Mouse (Mus musculus): ENCODE data around the gene Lyzl4. TPM values are rescaled to one million over a fixed set of nuclear protein-coding genes. Genes with fewer than 3 reads are reported as not detected.

The Lyzl4 gene
- polyA plus RNA-seq (2012): not detected in 2 replicates

DNA sequence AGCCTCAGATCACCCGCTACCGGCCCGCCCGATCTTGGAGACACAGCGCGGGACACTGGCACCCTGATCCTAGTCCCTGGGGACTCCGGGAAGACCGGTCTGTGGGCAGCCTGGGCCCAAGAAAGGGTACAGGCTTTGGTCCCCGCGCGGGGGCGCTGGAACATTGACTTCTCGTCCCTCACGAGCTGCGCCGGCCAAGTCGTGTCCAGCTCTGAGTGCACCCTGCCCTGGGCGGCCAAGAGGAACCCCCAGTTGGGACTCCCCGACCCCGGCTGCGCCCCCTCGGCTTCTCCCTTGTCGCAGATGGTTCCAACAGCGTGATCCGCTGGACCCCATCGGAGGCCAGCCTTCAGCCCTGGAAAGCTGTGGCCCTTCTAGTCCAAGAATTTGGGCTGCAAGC, at the start of gene Lyzl4:
Gene Lyzl4 (minus strand): TSS at position 96 of the 400 bp plus-strand sequence.
- Histone ChIP-seq H3K9me3 (ENCODE audit: control insufficient read depth, low read length) (no peaks in the 10 kb centered on the region), H3K4me3 (replicated peaks) (peak within 1 kb of the TSS; percentile 28), H3K36me3 (ENCODE audit: control insufficient read depth) (no peaks in the 10 kb centered on the region), H3K27me3 (ENCODE audit: control insufficient read depth) (peaks cover 50% of the 10 kb centered on the region), H3K4me1 (ENCODE audit: control insufficient read depth) (peaks cover 2% of the 10 kb centered on the region; the same call in 1 of the 2 replicates)
- TF ChIP-seq GATA1 (IDR thresholded peaks at IDR 0.05; ENCODE audit: low read length) (no peak), TAL1 (IDR thresholded peaks at IDR 0.05; ENCODE audit: low read length) (no peak)

GRCm38 (mm10) chr9:121690734-121691133, 48.8 kb upstream of the Lyzl4 start:
- Histone ChIP-seq H3K4me1 (ENCODE audit: control insufficient read depth) (no peaks in the 10 kb centered on the region), H3K27me3 (ENCODE audit: control insufficient read depth) (no peaks in the 10 kb centered on the region), H3K36me3 (ENCODE audit: control insufficient read depth) (peaks cover 19% of the 10 kb centered on the region), H3K9me3 (ENCODE audit: control insufficient read depth, low read length) (peaks cover 5% of the 10 kb centered on the region; the same call in 1 of the 2 replicates), H3K4me3 (replicated peaks) (no peak overlapping the region)
- TF ChIP-seq TAL1 (IDR thresholded peaks at IDR 0.05; ENCODE audit: low read length): no peak
- no peak for TF ChIP-seq GATA1 (IDR thresholded peaks at IDR 0.05; ENCODE audit: low read length)

- Histone ChIP-seq H3K9me3 (ENCODE audit: control insufficient read depth, low read length) (peaks cover 5% of the 10 kb centered on the region; the same call in 1 of the 2 replicates), H3K4me3 (replicated peaks) (no peak overlapping the region), H3K27me3 (ENCODE audit: control insufficient read depth) (no peaks in the 10 kb centered on the region), H3K36me3 (ENCODE audit: control insufficient read depth) (peaks cover 22% of the 10 kb centered on the region), H3K4me1 (ENCODE audit: control insufficient read depth) (no peaks in the 10 kb centered on the region)
- TF ChIP-seq GATA1 (IDR thresholded peaks at IDR 0.05; ENCODE audit: low read length) (no peak), TAL1 (IDR thresholded peaks at IDR 0.05; ENCODE audit: low read length) (no peak)
Measured at GRCm38 (mm10) chr9:121690200-121690651, 48.3 kb upstream of the Lyzl4 start.

DNA sequence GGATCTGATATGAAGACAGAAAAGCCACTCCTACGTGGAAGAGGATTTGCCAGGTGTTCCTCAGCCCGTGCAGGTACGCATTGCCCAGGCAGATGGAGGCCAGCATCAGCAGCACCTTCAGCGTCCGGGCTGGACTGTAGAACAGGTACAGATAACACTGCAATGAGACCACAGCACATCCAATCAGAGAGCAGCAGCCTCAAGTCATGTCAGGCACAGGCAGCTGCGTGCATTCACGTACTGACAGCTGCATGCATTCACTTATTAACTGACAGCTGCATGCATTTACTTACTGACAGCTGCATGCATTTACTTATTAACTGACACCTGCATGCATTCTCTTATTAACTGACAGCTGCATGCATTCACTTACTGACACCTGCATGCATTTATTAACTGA, 42.8 kb upstream of the Lyzl4 start:
- TF ChIP-seq GATA1 (IDR thresholded peaks at IDR 0.05; ENCODE audit: low read length): no peak
- TF ChIP-seq TAL1 (IDR thresholded peaks at IDR 0.05; ENCODE audit: low read length): no peak
- H3K36me3 ChIP-seq (ENCODE audit: control insufficient read depth): peaks cover 23% of the 10 kb centered on the region
- H3K4me3 ChIP-seq (replicated peaks): no peak overlapping the region
- no peaks in the 10 kb centered on the region for H3K4me1 ChIP-seq (ENCODE audit: control insufficient read depth)
- no peaks in the 10 kb centered on the region for H3K27me3 ChIP-seq (ENCODE audit: control insufficient read depth)
- peaks cover 5% of the 10 kb centered on the region; the same call in 1 of the 2 replicates for H3K9me3 ChIP-seq (ENCODE audit: control insufficient read depth, low read length)

GRCm38 (mm10) chr9:121682037-121682680, 40.3 kb upstream of the Lyzl4 start:
- Histone ChIP-seq H3K9me3 (ENCODE audit: control insufficient read depth, low read length) (peaks cover 5% of the 10 kb centered on the region; the same call in 1 of the 2 replicates), H3K36me3 (ENCODE audit: control insufficient read depth) (peaks cover 18% of the 10 kb centered on the region), H3K4me1 (ENCODE audit: control insufficient read depth) (no peaks in the 10 kb centered on the region), H3K27me3 (ENCODE audit: control insufficient read depth) (no peaks in the 10 kb centered on the region), H3K4me3 (replicated peaks) (no peak overlapping the region)
- TF ChIP-seq GATA1 (IDR thresholded peaks at IDR 0.05; ENCODE audit: low read length): no peak
- no peak for TF ChIP-seq TAL1 (IDR thresholded peaks at IDR 0.05; ENCODE audit: low read length)

- peaks cover 14% of the 10 kb centered on the region for H3K36me3 ChIP-seq (ENCODE audit: control insufficient read depth)
- no peaks in the 10 kb centered on the region for H3K4me1 ChIP-seq (ENCODE audit: control insufficient read depth)
- H3K4me3 ChIP-seq (replicated peaks): no peak overlapping the region
- peaks cover under 1% of the 10 kb centered on the region; the same call in 1 of the 2 replicates for H3K9me3 ChIP-seq (ENCODE audit: control insufficient read depth, low read length)
- H3K27me3 ChIP-seq (ENCODE audit: control insufficient read depth): no peaks in the 10 kb centered on the region
- TF ChIP-seq TAL1 (IDR thresholded peaks at IDR 0.05; ENCODE audit: low read length) (no peak), GATA1 (IDR thresholded peaks at IDR 0.05; ENCODE audit: low read length) (no peak)
Measured at GRCm38 (mm10) chr9:121681191-121681590, 39.3 kb upstream of the Lyzl4 start.

- Histone ChIP-seq H3K4me3 (replicated peaks) (no peak overlapping the region), H3K36me3 (ENCODE audit: control insufficient read depth) (peaks cover 4% of the 10 kb centered on the region), H3K4me1 (ENCODE audit: control insufficient read depth) (no peaks in the 10 kb centered on the region), H3K9me3 (ENCODE audit: control insufficient read depth, low read length) (no peaks in the 10 kb centered on the region), H3K27me3 (ENCODE audit: control insufficient read depth) (no peaks in the 10 kb centered on the region)
- no peak for TF ChIP-seq TAL1 (IDR thresholded peaks at IDR 0.05; ENCODE audit: low read length)
- no peak for TF ChIP-seq GATA1 (IDR thresholded peaks at IDR 0.05; ENCODE audit: low read length)
Measured at GRCm38 (mm10) chr9:121679549-121679948, 37.7 kb upstream of the Lyzl4 start.

DNA sequence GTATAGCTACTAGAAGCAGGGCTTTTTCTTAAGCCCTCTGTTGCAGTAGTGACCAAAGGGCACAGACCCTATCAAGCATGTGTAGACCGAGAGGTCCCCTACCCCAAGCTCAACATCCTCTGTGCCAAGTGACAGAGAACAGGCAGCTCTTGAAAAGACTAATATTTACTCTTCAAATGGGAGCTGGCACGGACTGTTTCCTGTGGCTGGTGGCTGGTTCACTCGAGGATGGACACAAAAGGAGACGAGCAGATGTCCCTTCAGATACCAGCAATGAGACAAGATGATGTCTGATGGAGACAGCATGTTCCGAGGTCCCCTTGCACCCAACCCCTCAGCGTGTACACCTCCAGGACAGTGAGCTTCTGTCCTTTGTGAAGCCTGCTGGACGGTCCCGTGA, 35.6 kb upstream of the Lyzl4 start:
- H3K36me3 ChIP-seq (ENCODE audit: control insufficient read depth): no peaks in the 10 kb centered on the region
- no peak overlapping the region for H3K4me3 ChIP-seq (replicated peaks)
- TF ChIP-seq GATA1 (IDR thresholded peaks at IDR 0.05; ENCODE audit: low read length) (no peak), TAL1 (IDR thresholded peaks at IDR 0.05; ENCODE audit: low read length) (no peak)
- no peaks in the 10 kb centered on the region for H3K4me1 ChIP-seq (ENCODE audit: control insufficient read depth)
- no peaks in the 10 kb centered on the region for H3K27me3 ChIP-seq (ENCODE audit: control insufficient read depth)
- H3K9me3 ChIP-seq (ENCODE audit: control insufficient read depth, low read length): no peaks in the 10 kb centered on the region

- no peak for TF ChIP-seq TAL1 (IDR thresholded peaks at IDR 0.05; ENCODE audit: low read length)
- TF ChIP-seq GATA1 (IDR thresholded peaks at IDR 0.05; ENCODE audit: low read length): no peak
- H3K4me3 ChIP-seq (replicated peaks): no peak overlapping the region
- H3K4me1 ChIP-seq (ENCODE audit: control insufficient read depth): no peaks in the 10 kb centered on the region
Measured at GRCm38 (mm10) chr9:121677069-121677468, 35.2 kb upstream of the Lyzl4 start.

More at GRCm38 (mm10) chr9:121677069-121677468, 35.2 kb upstream of the Lyzl4 start:
- H3K9me3 ChIP-seq (ENCODE audit: control insufficient read depth, low read length): no peaks in the 10 kb centered on the region
- H3K27me3 ChIP-seq (ENCODE audit: control insufficient read depth): no peaks in the 10 kb centered on the region
- H3K36me3 ChIP-seq (ENCODE audit: control insufficient read depth): no peaks in the 10 kb centered on the region

Data from erythroblast, embryonic 14.5 days (primary cell).